Mouse (Mus musculus): ENCODE measurements at regions not wholly inside any gene's neighbourhood (a gene's known extent, or its start where the extent isn't known, plus 50 kb on each side); places are given as distances from the start of the nearest gene placed in this dataset.
"Not testable (repeated sequence)": the region's sequence is repeated elsewhere in the genome, so short reads cannot be mapped to it uniquely, and the experiment has no call there.

GRCm38 (mm10) chr7:69167456-69167855, 418.4 kb upstream of the Arrdc4 start:
- DNase-seq (ENCODE audit: low spot score in 2 of 2), result no peak

- no peak for DNase-seq (ENCODE audit: low spot score in 2 of 2)
Measured at GRCm38 (mm10) chr7:69161916-69162315, 412.9 kb upstream of the Arrdc4 start.

- no peak for DNase-seq (ENCODE audit: low spot score in 2 of 2)
Measured at GRCm38 (mm10) chr7:69142351-69142750, 393.3 kb upstream of the Arrdc4 start.

GRCm38 (mm10) chr7:69133441-69133840, 384.4 kb upstream of the Arrdc4 start:
- DNase-seq (ENCODE audit: low spot score in 2 of 2), result no peak

- DNase-seq (ENCODE audit: low spot score in 2 of 2), result not testable (repeated sequence)
Measured at GRCm38 (mm10) chr7:69101770-69102169, 352.7 kb upstream of the Arrdc4 start.

GRCm38 (mm10) chr7:69097587-69098095, 348.6 kb upstream of the Arrdc4 start:
- no peak for DNase-seq (ENCODE audit: low spot score in 2 of 2)

GRCm38 (mm10) chr7:69074780-69075179, 325.7 kb upstream of the Arrdc4 start:
- no peak for DNase-seq (ENCODE audit: low spot score in 2 of 2)

- DNase-seq (ENCODE audit: low spot score in 2 of 2), result no peak
Measured at GRCm38 (mm10) chr7:69062994-69063393, 314.0 kb upstream of the Arrdc4 start.

GRCm38 (mm10) chr7:69062506-69062905, 313.5 kb upstream of the Arrdc4 start:
- no peak for DNase-seq (ENCODE audit: low spot score in 2 of 2)

GRCm38 (mm10) chr7:69062094-69062493, 313.1 kb upstream of the Arrdc4 start:
- DNase-seq (ENCODE audit: low spot score in 2 of 2), result no peak

GRCm38 (mm10) chr7:69061242-69061641, 312.2 kb upstream of the Arrdc4 start:
- no peak for DNase-seq (ENCODE audit: low spot score in 2 of 2)

GRCm38 (mm10) chr7:69016575-69016974, 267.5 kb upstream of the Arrdc4 start:
- DNase-seq (ENCODE audit: low spot score in 2 of 2), result no peak

GRCm38 (mm10) chr7:69015047-69015446, 266.0 kb upstream of the Arrdc4 start:
- DNase-seq (ENCODE audit: low spot score in 2 of 2), result no peak

- no peak for DNase-seq (ENCODE audit: low spot score in 2 of 2)
Measured at GRCm38 (mm10) chr7:69007237-69007636, 258.2 kb upstream of the Arrdc4 start.

- no peak for DNase-seq (ENCODE audit: low spot score in 2 of 2)
Measured at GRCm38 (mm10) chr7:68988061-68988460, 239.0 kb upstream of the Arrdc4 start.

GRCm38 (mm10) chr7:68983937-68984336, 234.9 kb upstream of the Arrdc4 start:
- DNase-seq (ENCODE audit: low spot score in 2 of 2), result no peak

GRCm38 (mm10) chr7:68982914-68983502, 234.0 kb upstream of the Arrdc4 start:
- DNase-seq (ENCODE audit: low spot score in 2 of 2), result no peak

GRCm38 (mm10) chr7:68978576-68978975, 229.5 kb upstream of the Arrdc4 start:
- DNase-seq (ENCODE audit: low spot score in 2 of 2), result no peak

- DNase-seq (ENCODE audit: low spot score in 2 of 2), result no peak
Measured at GRCm38 (mm10) chr7:68976813-68977752, 228.0 kb upstream of the Arrdc4 start.

- DNase-seq (ENCODE audit: low spot score in 2 of 2), result no peak
Measured at GRCm38 (mm10) chr7:68975956-68976355, 226.9 kb upstream of the Arrdc4 start.

- DNase-seq (ENCODE audit: low spot score in 2 of 2), result no peak
Measured at GRCm38 (mm10) chr7:68975580-68975894, 226.5 kb upstream of the Arrdc4 start.

GRCm38 (mm10) chr7:68974761-68975579, 225.9 kb upstream of the Arrdc4 start:
- DNase-seq (ENCODE audit: low spot score in 2 of 2), result no peak

All from spleen, postnatal 14 days (tissue).